Mouse (Mus musculus) liver, postnatal 0 days (tissue): Measurements from ENCODE around the gene Mrnip. TPM values are rescaled to one million over a fixed set of nuclear protein-coding genes. Genes with fewer than 3 reads are reported as not detected.

Source experiments
- ATAC-seq: fragments of 200-750 bp; cut with Nextera tagmentation; 2 replicates; pipeline ENCODE4 v1.8.0; 2017; ENCODE audit warnings: mild to moderate bottlenecking, moderate library complexity
- DNase-seq: peaks from one replicate; pipeline ENCODE4 v3.0.0-alpha.2; 2016
- H3K27ac ChIP-seq: fragments of 300-500 bp; sonication (generic); 2 replicates; pipeline ENCODE4 v1.5.1; 2014; ENCODE audit warnings: antibody characterized with exemption, moderate library complexity, mild to moderate bottlenecking, low read depth
- H3K27me3 ChIP-seq: fragments of 300-500 bp; sonication (generic); 2 replicates; pipeline ENCODE4 v1.6.1; 2014; ENCODE audit warnings: low read length, control low read depth, mixed read lengths; ENCODE audit not compliant: insufficient read depth
- H3K36me3 ChIP-seq: fragments of 300-500 bp; sonication (generic); replicated peaks from 2 replicates; pipeline ENCODE4 v1.6.1; 2014; ENCODE audit warnings: mild to moderate bottlenecking, control low read depth, low read length, moderate library complexity, mixed read lengths; ENCODE audit not compliant: insufficient read depth
- H3K4me1 ChIP-seq: fragments of 300-500 bp; sonication (generic); 2 replicates; pipeline ENCODE4 v1.6.1; 2014; ENCODE audit warnings: antibody characterized with exemption, mild to moderate bottlenecking, control low read depth; ENCODE audit not compliant: insufficient read depth
- H3K4me2 ChIP-seq: fragments of 300-500 bp; sonication (generic); 2 replicates; pipeline ENCODE4 v1.6.1; 2014; ENCODE audit warnings: low read depth, mild to moderate bottlenecking, low read length, moderate library complexity, mixed read lengths
- H3K4me3 ChIP-seq: fragments of 300-500 bp; sonication (generic); 2 replicates; pipeline ENCODE4 v1.5.1; 2014; ENCODE audit warnings: low read depth, low read length
- H3K9ac ChIP-seq: fragments of 300-500 bp; sonication (generic); replicated peaks from 2 replicates; pipeline ENCODE4 v1.6.1; 2014; ENCODE audit warnings: mild to moderate bottlenecking, moderate library complexity
- H3K9me3 ChIP-seq: fragments of 300-500 bp; sonication (generic); 2 replicates; pipeline ENCODE4 v1.6.1; 2016; ENCODE audit warnings: mild to moderate bottlenecking, control low read depth, low read length, mixed read lengths
- CTCF ChIP-seq: sonication (generic); IDR thresholded peaks from 2 replicates; pipeline ENCODE4 v1.5.1; 2016; ENCODE audit warnings: antibody characterized with exemption, low read depth
- EP300 ChIP-seq: IDR thresholded peaks from 2 replicates; pipeline ENCODE4 v1.6.1; 2016; ENCODE audit warnings: antibody characterized with exemption, low read depth, mild to moderate bottlenecking
- WGBS: fragments of 180-500 bp; shearing (Covaris S2); extraction: QIAGEN DNeasy Blood & Tissue Kit; methylation state at CpG from one replicate; pipeline ENCODE4 v1.1.7; 2014; ENCODE audit not compliant: insufficient replicate concordance; 5-methylcytosine and 5-hydroxymethylcytosine counted together
- polyA plus RNA-seq: library from polyadenylated mRNA; unstranded; fragments of >200 nt; fragmentation: Nextera tagmentation; extraction: Ambion mirVana; gene quantifications from 2 replicates; pipeline ENCODE4 v1.2.1, GENCODE M21; 2015

Mrnip gene
- polyA plus RNA-seq, 1 experiment from 2014 or later: 5.0 TPM

DNA sequence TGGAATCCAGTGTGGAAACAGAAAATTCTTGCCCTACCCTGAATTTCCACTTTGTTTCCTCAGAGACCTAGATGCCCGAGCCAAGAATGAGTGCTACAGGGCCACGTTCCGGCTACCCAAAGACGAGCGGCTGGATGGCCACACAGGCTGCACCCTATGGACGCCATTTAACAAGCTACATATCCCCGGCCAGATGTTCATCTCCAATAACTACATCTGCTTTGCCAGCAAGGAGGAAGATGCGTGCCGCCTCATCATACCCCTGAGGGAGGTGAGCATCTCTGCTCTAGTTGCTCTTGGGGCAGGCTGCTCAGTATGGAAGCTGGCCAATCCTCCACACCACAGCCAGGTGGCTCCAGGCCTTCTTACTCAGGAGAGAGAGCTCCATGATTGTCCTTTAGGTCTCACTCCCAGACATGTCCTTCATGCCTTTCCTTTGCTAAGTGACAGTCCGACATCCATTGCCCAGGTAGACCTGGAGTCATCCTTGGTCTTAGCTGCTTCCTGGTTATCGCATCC lies 26.2 kb upstream of the Mrnip start:
- H3K9me3 ChIP-seq: no peaks in the 10 kb centered on the region
- H3K27me3 ChIP-seq: no peaks in the 10 kb centered on the region
- DNase-seq (no peak), ATAC-seq (no peak)
- H3K4me1 ChIP-seq: peaks cover 8% of the 10 kb centered on the region
- H3K4me3 ChIP-seq: no peak overlapping the region
- no peak overlapping the region for H3K4me2 ChIP-seq
- 92% methylated on average over 11 of the region's 11 CpGs for WGBS
- peaks cover 78% of the 10 kb centered on the region for H3K36me3 ChIP-seq
- no peak overlapping the region for H3K9ac ChIP-seq
- no peak for TF ChIP-seq EP300
- no peak for TF ChIP-seq CTCF
- no peak overlapping the region for H3K27ac ChIP-seq

- Histone ChIP-seq H3K27ac (peak overlapping the region; percentile 51; the same call in 1 of the 2 replicates), H3K9ac (no peak overlapping the region), H3K36me3 (peaks cover 79% of the 10 kb centered on the region), H3K4me2 (no peak overlapping the region), H3K4me3 (no peak overlapping the region), H3K4me1 (peaks cover 8% of the 10 kb centered on the region), H3K27me3 (no peaks in the 10 kb centered on the region), H3K9me3 (no peaks in the 10 kb centered on the region)
- no peak for TF ChIP-seq CTCF
- no peak for TF ChIP-seq EP300
- ATAC-seq (peak; percentile 19; the same call in 1 of the 2 replicates), DNase-seq (no peak)
- 83% methylated on average over 7 of the region's 7 CpGs for WGBS
These were observed 25.0 kb upstream of the Mrnip start for GRCm38 (mm10) chr11:50149200-50149599.

DNA sequence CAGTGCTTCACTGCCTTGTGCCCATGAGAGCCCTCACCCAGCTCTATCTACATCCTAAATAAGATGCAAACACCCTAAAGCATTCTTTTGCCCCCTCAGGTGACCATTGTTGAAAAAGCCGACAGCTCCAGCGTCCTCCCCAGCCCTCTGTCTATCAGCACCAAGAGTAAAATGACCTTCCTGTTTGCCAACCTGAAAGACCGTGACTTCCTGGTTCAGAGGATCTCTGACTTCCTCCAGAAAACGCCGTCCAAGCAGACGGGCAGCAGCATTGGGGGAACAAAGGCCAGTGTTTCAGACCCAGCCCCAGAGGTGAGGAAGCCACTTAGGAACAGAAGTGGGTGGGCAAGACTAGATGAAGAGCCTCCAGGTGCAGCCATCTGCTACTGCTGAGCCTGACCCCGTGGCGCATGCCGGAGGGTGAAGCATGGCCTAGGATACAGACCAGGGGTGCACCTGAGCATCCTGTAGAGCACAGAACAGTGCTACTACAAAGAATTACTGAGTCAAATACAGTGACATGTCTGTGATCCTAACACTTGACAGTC lies 24.6 kb upstream of the Mrnip start:
- no peak overlapping the region for H3K4me2 ChIP-seq
- TF ChIP-seq EP300 (no peak), CTCF (no peak)
- H3K4me1 ChIP-seq: peaks cover 8% of the 10 kb centered on the region
- DNase-seq (no peak), ATAC-seq (0 out of 2 replicates have a peak, but pooled peaks have one; percentile 5)
- WGBS: 75% methylated on average over 9 of the region's 9 CpGs
- peak overlapping the region; percentile 51; the same call in 1 of the 2 replicates for H3K27ac ChIP-seq
- H3K9me3 ChIP-seq: no peaks in the 10 kb centered on the region
- H3K4me3 ChIP-seq: no peak overlapping the region
- H3K27me3 ChIP-seq: no peaks in the 10 kb centered on the region
- no peak overlapping the region for H3K9ac ChIP-seq
- H3K36me3 ChIP-seq: peaks cover 80% of the 10 kb centered on the region

GRCm38 (mm10) chr11:50151374-50151773 lies 22.9 kb upstream of the Mrnip start:
- H3K4me3 ChIP-seq: no peak overlapping the region
- WGBS: 83% methylated on average over 3 of the region's 3 CpGs
- H3K9ac ChIP-seq: no peak overlapping the region
- no peaks in the 10 kb centered on the region for H3K27me3 ChIP-seq
- DNase-seq: no peak
- no peak overlapping the region for H3K27ac ChIP-seq
- H3K4me2 ChIP-seq: no peak overlapping the region
- no peaks in the 10 kb centered on the region for H3K9me3 ChIP-seq
- no peak for TF ChIP-seq CTCF
- no peak for TF ChIP-seq EP300
- H3K36me3 ChIP-seq: peaks cover 76% of the 10 kb centered on the region
- H3K4me1 ChIP-seq: peaks cover 10% of the 10 kb centered on the region
- ATAC-seq: no peak

- DNase-seq: no peak
- peaks cover 8% of the 10 kb centered on the region for H3K4me1 ChIP-seq
These were observed 20.1 kb upstream of the Mrnip start for GRCm38 (mm10) chr11:50154166-50154565.

DNA sequence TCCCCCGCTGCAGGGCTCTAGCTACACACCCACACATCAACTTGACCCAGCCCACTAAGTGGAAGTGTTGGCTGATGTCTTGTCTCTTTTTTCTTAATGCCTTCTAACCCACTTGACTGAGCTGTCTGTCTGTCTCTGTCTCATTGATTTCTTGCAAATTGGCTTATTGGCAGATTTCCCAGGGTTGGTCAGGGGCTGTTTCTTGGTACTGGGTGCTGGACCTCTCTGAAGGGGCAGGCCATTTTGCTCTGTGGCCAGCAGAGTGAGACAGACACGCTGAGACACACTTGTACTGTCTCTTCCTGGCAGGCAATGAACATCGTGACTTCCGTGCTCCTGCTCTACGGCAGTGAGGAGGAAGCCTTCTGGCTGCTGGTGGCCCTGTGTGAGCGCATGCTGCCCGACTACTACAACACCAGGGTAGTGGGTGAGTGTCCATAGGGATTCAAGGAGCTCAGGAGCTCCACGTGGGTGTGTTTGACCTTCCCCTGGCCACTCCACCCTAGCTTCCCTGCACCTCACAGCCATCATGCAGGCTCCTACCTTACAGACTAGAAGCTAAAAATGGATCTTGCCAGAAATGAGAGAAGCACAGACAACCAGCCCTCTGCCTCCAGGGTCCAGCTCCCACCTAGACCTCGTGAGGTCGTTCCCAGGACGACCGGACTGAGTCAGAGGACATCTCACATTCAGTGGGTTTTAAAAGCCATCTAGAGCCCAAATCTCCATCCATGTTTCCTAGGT lies 19.3 kb upstream of the Mrnip start:
- WGBS: 79% methylated on average over 12 of the region's 12 CpGs
- Histone ChIP-seq H3K4me1 (peaks cover 8% of the 10 kb centered on the region), H3K9ac (no peak overlapping the region), H3K9me3 (no peaks in the 10 kb centered on the region), H3K27me3 (no peaks in the 10 kb centered on the region), H3K4me3 (no peak overlapping the region), H3K27ac (no peak overlapping the region), H3K36me3 (peaks cover 73% of the 10 kb centered on the region), H3K4me2 (no peak overlapping the region)
- TF ChIP-seq EP300: no peak
- peak; percentile 25; the same call in 1 of the 2 replicates for TF ChIP-seq CTCF
- no peak for DNase-seq
- no peak for ATAC-seq

More at GRCm38 (mm10) chr11:50154166-50154565, 20.1 kb upstream of the Mrnip start:
- 66% methylated on average over 9 of the region's 9 CpGs for WGBS
- H3K9me3 ChIP-seq: no peaks in the 10 kb centered on the region
- TF ChIP-seq EP300 (no peak), CTCF (no peak)
- no peaks in the 10 kb centered on the region for H3K27me3 ChIP-seq
- no peak overlapping the region for H3K4me3 ChIP-seq
- H3K36me3 ChIP-seq: peaks cover 80% of the 10 kb centered on the region
- no peak overlapping the region for H3K4me2 ChIP-seq
- ATAC-seq: no peak
- H3K27ac ChIP-seq: no peak overlapping the region
- H3K9ac ChIP-seq: no peak overlapping the region
